Mouse (Mus musculus): ENCODE data around the gene Adipor2.

Gene Adipor2

DNA sequence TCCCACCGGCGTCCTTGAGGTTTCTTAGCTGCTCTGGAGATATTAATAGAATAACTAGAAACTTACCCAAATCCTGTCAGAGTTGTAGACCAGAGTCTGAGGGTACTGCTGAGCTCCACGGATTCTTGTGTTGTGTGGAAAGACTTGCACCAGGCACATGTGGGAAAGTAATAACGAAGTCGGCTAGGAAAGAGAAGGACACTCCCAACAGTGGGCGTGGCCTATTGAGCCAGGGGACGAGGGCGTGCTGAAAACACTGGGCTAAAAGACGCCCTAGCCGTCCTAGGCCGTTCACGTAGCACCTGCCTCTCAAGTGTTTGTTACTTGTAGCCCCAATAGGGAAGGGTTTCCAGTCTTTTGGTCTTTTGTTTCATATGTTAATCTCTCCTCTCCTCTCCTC, at the start of gene Adipor2:
Adipor2 (minus strand) TSS at position 351 of the 400 bp plus-strand sequence.
- peak; percentile 71 for DNase-seq (ENCODE audit: low read depth, low spot score)

GRCm38 (mm10) chr6:119466161-119466560, 48.7 kb upstream of the Adipor2 start:
- DNase-seq (ENCODE audit: low read depth, low spot score) = no peak

DNA sequence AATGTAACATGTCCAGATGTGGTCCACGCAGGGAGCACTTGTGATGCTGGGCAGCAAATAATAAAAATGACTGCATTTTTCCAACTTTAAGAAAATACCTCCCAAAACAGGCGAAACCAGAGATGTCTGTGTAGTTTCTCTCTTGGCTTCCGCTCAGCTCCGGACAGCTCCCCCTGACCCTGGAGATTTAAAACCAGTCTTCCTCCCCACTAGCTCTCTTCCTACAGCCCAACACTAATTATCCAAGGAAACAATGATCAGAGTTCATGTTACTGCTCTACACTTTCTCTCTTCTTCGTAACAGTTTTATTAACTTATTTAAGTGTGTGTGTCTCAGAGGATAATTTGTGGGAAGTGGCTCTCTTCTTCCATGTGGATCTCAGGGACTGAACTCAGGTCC, 42.9 kb upstream of the Adipor2 start:
- DNase-seq (ENCODE audit: low read depth, low spot score) = no peak

DNA sequence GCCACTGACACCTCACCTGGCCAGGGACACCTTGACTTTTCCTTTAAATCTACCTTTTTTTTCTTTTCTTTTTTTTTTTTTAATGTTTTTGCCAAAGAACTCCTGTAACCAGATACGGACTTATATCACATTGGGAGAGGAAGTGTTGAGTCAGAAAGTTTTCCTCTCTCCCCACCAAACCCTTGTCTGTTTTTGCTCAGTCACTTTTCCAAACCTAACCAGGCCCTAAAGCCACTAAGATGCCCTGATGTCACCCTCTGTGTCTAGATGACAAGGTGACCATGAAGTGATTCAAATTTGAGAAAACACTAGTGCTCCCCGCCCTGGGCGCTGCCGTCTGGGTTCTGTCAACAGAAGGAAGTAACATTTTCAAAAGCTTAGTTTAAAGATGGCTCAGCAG, 41.5 kb upstream of the Adipor2 start:
- no peak for DNase-seq (ENCODE audit: low read depth, low spot score)

- DNase-seq (ENCODE audit: low read depth, low spot score) = no peak
Observed at GRCm38 (mm10) chr6:119458166-119458565, 40.7 kb upstream of the Adipor2 start.

GRCm38 (mm10) chr6:119451981-119452499, 34.5 kb upstream of the Adipor2 start:
- peak; percentile 66 for DNase-seq (ENCODE audit: low read depth, low spot score)

- no peak for DNase-seq (ENCODE audit: low read depth, low spot score)
Observed at GRCm38 (mm10) chr6:119450965-119451943, 33.8 kb upstream of the Adipor2 start.

- DNase-seq (ENCODE audit: low read depth, low spot score) = peak; percentile 65
Observed at GRCm38 (mm10) chr6:119449060-119449499, 31.6 kb upstream of the Adipor2 start.

DNA sequence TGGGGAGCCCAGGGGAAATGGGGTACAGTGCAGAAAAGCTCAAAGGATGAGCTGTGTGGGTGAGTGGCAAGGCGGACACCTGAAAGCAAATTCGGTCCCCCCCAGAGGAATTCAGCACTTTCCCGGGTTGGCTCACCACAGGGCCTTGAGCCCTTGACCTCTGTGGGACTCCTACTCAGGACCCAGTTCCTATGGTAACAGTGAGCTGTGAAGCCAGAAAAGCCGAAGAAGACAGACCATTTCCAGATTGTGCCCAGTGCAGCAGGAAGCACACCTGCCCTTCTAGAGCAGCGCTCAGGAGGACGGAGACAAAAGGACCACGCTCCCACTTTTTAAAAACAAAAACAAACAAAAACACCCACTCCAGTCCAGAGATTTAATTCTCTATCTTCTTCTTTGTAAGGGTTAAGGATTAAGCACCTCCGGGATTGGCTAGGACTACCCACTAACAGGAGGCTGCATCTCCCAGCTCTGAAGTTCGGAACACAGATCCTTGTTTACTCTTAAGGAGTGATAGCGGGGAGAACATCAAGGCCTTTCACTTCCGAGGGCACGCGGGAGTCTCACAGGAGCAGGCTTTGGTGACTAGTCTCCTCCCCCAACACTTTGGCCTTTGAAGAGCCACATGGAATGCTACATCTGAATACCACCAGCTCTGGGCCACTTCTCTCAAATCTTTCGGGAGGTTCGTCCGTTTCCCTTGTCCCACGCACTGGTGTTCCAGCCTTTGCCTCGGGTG, 31.0 kb upstream of the Adipor2 start:
- peak; percentile 55 for DNase-seq (ENCODE audit: low read depth, low spot score)

DNA sequence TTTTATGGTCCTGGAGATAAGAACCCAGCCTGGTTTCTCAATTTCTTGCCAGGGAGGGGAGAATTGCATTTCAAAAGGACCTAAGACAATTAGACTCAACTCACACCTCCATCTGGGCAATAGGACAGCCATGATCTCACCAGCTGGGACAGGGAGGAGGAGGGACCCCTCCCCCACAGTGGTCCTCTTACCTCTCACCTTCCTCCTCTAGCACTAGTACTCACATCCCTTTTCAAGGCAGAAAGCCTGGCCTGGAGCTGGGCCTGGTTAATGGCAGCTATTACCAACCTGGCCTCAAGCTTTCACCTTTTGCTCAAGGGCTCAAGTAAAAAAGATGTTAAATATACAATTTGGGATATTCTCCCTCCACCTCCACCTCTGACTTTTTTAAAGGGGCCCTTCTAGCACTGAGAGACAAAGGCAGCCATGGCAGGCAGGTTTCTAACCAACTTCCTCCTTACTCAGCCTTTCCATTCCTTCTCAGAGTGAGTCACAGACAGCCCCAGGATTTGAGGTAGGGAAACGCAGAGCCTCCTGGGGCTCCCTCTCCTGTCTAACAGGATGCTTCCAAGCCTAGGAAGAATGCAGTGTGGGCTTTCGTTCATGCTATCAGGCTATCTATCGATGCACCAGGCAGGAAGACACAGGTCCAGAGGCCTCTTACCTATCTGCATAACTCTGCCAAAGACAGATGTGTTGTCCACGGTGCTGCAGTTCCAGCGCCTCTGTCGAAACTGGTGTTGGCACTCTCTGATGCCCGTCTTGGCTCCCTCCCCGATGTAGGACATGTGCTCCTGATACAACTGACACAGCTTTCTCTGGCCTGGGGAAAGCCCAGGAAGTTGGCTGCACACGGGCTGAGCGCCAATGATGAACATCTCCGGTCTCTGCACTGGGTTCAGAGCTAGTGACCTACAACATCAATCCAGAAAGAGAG, 28.4 kb upstream of the Adipor2 start:
- DNase-seq (ENCODE audit: low read depth, low spot score) = no peak

GRCm38 (mm10) chr6:119443742-119444645, 26.5 kb upstream of the Adipor2 start:
- DNase-seq (ENCODE audit: low read depth, low spot score) = peak; percentile 93

DNA sequence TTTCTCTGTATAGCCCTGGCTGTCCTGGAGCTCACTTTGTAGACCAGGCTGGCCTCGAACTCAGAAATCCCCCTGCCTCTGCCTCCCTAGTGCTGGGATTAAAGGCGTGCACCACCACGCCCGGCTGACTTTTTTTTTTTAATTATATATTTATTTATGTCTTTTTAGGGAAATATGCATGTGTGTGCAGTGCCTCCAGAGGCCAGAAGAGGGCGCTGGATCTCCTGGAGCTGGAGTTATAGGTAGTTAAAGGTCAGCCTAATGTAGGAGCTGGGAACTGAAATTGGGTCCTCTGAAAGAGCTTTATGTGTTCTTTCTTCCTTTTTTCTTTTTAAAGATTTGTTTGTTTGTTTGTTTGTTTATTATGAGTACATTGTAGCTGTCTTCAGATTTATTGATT, 25.2 kb upstream of the Adipor2 start:
- DNase-seq (ENCODE audit: low read depth, low spot score) = peak; percentile 28

DNA sequence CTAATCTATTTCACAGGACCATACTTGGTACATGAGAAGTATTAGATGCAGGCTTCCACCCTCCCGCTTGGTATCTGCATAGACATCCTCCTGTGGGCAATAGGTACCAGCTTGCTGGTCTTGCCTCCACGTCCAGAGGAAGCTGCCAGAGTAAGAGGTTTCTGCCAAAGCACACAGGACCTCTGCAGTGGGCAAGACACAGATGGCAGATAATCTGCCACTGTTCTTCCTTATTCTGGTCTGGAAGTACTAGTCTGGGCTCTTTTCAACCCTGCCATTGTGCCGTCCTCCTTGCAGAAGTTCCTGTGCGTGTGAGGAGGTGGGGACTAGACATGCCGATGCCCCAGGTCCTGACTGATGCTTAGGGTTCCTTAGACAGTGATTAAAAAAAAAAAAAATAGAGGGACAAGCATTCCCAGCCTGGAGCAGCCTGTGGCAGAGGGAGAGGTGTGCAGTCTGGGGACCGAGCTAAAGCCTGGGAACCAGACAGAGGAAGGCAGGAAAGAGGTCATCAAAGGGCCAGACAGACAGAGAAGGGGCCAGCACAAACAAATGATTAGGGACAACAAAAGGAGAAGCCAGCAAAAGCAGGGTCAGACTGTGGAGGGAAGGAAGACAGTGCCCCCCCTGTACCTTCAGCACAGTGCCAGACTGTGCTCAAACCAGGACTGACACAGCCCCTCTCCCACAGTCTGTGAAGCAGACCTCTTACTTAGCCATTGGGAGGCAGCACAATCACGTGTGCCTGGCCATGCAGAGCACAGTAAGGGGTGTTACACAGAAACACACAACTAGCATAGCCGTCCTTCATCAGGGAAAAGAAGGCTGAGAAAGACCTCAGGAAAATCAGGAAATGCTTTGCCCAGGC, 20.6 kb upstream of the Adipor2 start:
- peak; percentile 53 for DNase-seq (ENCODE audit: low read depth, low spot score)

DNA sequence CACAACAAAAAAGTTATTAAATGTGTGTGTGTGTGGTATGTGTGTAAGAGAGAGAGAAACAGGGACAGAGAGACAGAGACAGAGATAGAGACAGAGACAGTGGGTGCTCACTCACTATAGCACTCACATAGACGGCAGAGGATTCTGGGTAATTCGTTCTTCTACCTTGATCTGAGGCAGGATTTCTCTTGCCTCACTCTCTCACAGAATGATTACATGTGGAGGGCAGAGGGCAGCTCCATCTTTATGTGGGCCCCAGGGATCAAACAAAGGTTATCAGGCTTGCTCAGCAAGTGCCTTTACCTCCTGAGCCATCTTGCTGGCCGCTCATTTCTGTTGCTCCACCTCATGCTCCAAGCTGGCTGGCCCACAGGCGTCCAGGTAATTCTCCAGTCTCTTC, 16.9 kb upstream of the Adipor2 start:
- DNase-seq (ENCODE audit: low read depth, low spot score) = no peak

DNA sequence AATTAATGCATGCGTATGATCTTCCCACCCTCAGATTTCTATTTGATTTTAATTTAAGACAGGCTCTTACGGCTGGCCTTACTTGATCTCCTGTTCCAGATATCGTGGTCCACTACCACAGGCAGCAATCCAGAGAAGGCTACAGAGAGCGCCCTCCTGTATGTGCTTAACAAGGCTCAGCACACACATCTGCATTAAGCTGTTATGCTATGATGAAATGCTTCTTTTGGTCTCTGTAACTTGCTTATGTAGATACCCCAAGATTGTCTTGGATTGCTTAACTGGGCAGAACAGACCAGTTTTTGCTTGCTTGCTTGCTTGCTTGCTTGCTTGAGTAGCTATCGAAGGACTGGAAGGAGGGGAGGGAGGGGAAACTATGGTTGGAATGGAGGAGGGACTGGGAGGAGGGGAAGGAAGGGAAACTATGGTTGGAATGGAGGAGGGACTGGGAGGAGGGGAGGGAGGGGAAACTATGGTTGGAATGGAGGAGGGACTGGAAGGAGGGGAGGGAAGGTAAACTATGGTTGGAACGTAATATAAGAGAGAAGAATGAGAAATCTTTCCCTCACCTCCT, 14.3 kb upstream of the Adipor2 start:
- DNase-seq (ENCODE audit: low read depth, low spot score) = no peak

GRCm38 (mm10) chr6:119430508-119430907, 13.0 kb upstream of the Adipor2 start:
- peak; percentile 49 for DNase-seq (ENCODE audit: low read depth, low spot score)

DNA sequence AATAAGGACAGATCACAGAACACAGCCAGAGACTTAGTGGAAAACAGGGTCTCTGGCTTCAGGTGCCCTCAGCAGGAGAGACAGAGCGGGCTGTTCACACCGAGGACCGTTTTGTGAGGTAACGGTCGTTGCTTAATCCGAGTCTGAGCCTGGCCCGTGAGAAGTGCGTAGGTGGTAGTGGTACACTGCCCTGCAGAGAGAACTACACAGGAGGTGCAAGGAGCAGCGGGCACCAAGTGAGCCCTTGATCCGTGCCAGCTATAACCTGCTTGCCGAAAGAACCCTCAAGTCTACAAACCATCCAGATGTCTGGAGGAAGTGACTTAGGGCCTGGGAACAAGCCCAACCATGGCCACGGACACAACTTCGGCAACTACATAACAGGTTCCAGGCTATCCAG, 11.8 kb upstream of the Adipor2 start:
- no peak for DNase-seq (ENCODE audit: low read depth, low spot score)

GRCm38 (mm10) chr6:119428611-119429010, 11.1 kb upstream of the Adipor2 start:
- DNase-seq (ENCODE audit: low read depth, low spot score) = peak; percentile 29

GRCm38 (mm10) chr6:119421001-119421400, 3.5 kb upstream of the Adipor2 start:
- no peak for DNase-seq (ENCODE audit: low read depth, low spot score)
